Mouse (Mus musculus): Measurements from ENCODE around the gene Prkcsh. TPM values are rescaled to one million over a fixed set of nuclear protein-coding genes. Genes with fewer than 3 reads are reported as not detected.

The Prkcsh gene
- polyA plus RNA-seq (2014; fragmentation: Nextera tagmentation; extraction: Ambion mirVana): 93.8 and 95.8 TPM in 2 replicates

GRCm38 (mm10) chr9:22002194-22003162, at the start of gene Prkcsh, which contains the start of gene Ccdc151:
TSS of gene Prkcsh (plus strand) at chr9:22002806.
TSS of gene Ccdc151 (minus strand) at chr9:22002634.
- Histone ChIP-seq H3K4me1 (replicated peaks; ENCODE audit: control insufficient read depth, insufficient read depth, low read length) (peaks cover 10% of the 10 kb centered on the region), H3K9me3 (ENCODE audit: control insufficient read depth, low read length) (no peaks in the 10 kb centered on the region), H3K27me3 (replicated peaks; ENCODE audit: control insufficient read depth, insufficient read depth, low read length) (no peaks in the 10 kb centered on the region), H3K9ac (ENCODE audit: low read length) (peak within 1 kb of the TSS; percentile 63), H3K36me3 (ENCODE audit: control insufficient read depth, insufficient read depth, low read length) (peaks cover 33% of the 10 kb centered on the region), H3K4me3 (ENCODE audit: low read depth, low read length) (peak within 1 kb of the TSS; percentile 85), H3K4me2 (ENCODE audit: low read length) (peak within 1 kb of the TSS; percentile 85), H3K27ac (ENCODE audit: low read depth) (peak within 1 kb of the TSS; percentile 76)
- WGBS: 6% methylated on average over 57 of the region's 57 CpGs
- ATAC-seq (replicated peaks; ENCODE audit: low FRiP score, low TSS enrichment, low read depth) (peak; percentile 100), DNase-seq (ENCODE audit: low spot score) (peak; percentile 97)

- no peak overlapping the region for H3K4me2 ChIP-seq (ENCODE audit: low read length)
- no peaks in the 10 kb centered on the region; the same call in 1 of the 2 replicates for H3K4me1 ChIP-seq (replicated peaks; ENCODE audit: control insufficient read depth, insufficient read depth, low read length)
- no peaks in the 10 kb centered on the region for H3K27me3 ChIP-seq (replicated peaks; ENCODE audit: control insufficient read depth, insufficient read depth, low read length)
- ATAC-seq (replicated peaks; ENCODE audit: low FRiP score, low TSS enrichment, low read depth) (no peak), DNase-seq (ENCODE audit: low spot score) (no peak)
- H3K9me3 ChIP-seq (ENCODE audit: control insufficient read depth, low read length): no peaks in the 10 kb centered on the region
- no peak overlapping the region for H3K9ac ChIP-seq (ENCODE audit: low read length)
- H3K36me3 ChIP-seq (ENCODE audit: control insufficient read depth, insufficient read depth, low read length): no peaks in the 10 kb centered on the region
- H3K27ac ChIP-seq (ENCODE audit: low read depth): no peak overlapping the region
- no peak overlapping the region for H3K4me3 ChIP-seq (ENCODE audit: low read depth, low read length)
- 15% methylated on average over 3 of the region's 3 CpGs for WGBS
Observed at GRCm38 (mm10) chr9:21953600-21953999, 49.0 kb upstream of the Prkcsh start.

GRCm38 (mm10) chr9:21954635-21955034, 48.0 kb upstream of the Prkcsh start:
- Histone ChIP-seq H3K36me3 (ENCODE audit: control insufficient read depth, insufficient read depth, low read length) (no peaks in the 10 kb centered on the region), H3K4me1 (replicated peaks; ENCODE audit: control insufficient read depth, insufficient read depth, low read length) (no peaks in the 10 kb centered on the region; the same call in 1 of the 2 replicates), H3K27me3 (replicated peaks; ENCODE audit: control insufficient read depth, insufficient read depth, low read length) (peaks cover 3% of the 10 kb centered on the region), H3K9me3 (ENCODE audit: control insufficient read depth, low read length) (no peaks in the 10 kb centered on the region), H3K4me3 (ENCODE audit: low read depth, low read length) (no peak overlapping the region), H3K9ac (ENCODE audit: low read length) (no peak overlapping the region), H3K27ac (ENCODE audit: low read depth) (no peak overlapping the region), H3K4me2 (ENCODE audit: low read length) (peak overlapping the region; percentile 61; the same call in 1 of the 2 replicates)
- ATAC-seq (replicated peaks; ENCODE audit: low FRiP score, low TSS enrichment, low read depth) (no peak), DNase-seq (ENCODE audit: low spot score) (no peak)
- 70% methylated on average over 3 of the region's 3 CpGs for WGBS

DNA sequence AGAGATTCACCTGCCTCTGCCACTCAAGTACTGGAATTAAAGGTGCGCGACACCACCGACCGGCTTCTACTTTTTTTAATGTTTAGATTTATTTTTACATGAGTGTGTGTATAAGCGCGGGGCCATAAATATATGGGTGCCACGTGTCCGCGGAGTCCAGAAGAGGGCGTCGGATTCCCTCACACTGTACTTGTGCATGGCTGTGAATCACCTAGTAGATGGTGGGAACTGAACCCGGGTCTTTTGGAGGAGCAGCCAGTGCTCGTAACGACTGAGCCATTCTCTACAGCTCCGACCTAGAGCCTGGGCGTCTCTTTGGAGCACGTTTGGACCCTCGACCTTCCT, 47.4 kb upstream of the Prkcsh start:
- 2% methylated on average over 18 of the region's 18 CpGs for WGBS
- peak overlapping the region; percentile 79 for H3K9ac ChIP-seq (ENCODE audit: low read length)

GRCm38 (mm10) chr9:21955570-21956281, 46.9 kb upstream of the Prkcsh start, which contains the start of gene Swsap1:
TSS of gene Swsap1 (plus strand) at chr9:21955755.
- Histone ChIP-seq H3K4me3 (ENCODE audit: low read depth, low read length) (peak within 1 kb of the TSS; percentile 73), H3K4me2 (ENCODE audit: low read length) (peak within 1 kb of the TSS; percentile 71), H3K9ac (ENCODE audit: low read length) (peak within 1 kb of the TSS; percentile 79), H3K9me3 (ENCODE audit: control insufficient read depth, low read length) (no peaks in the 10 kb centered on the region), H3K27me3 (replicated peaks; ENCODE audit: control insufficient read depth, insufficient read depth, low read length) (peaks cover 13% of the 10 kb centered on the region), H3K36me3 (ENCODE audit: control insufficient read depth, insufficient read depth, low read length) (no peaks in the 10 kb centered on the region), H3K4me1 (replicated peaks; ENCODE audit: control insufficient read depth, insufficient read depth, low read length) (no peaks in the 10 kb centered on the region; the same call in 1 of the 2 replicates), H3K27ac (ENCODE audit: low read depth) (peak within 1 kb of the TSS; percentile 85)
- under 1% methylated on average over 50 of the region's 54 CpGs for WGBS
- ATAC-seq (replicated peaks; ENCODE audit: low FRiP score, low TSS enrichment, low read depth) (peak; percentile 99), DNase-seq (ENCODE audit: low spot score) (peak; percentile 99)

More for the DNA sequence above, 47.4 kb upstream of the Prkcsh start:
- H3K27me3 ChIP-seq (replicated peaks; ENCODE audit: control insufficient read depth, insufficient read depth, low read length): peaks cover 9% of the 10 kb centered on the region
- ATAC-seq (replicated peaks; ENCODE audit: low FRiP score, low TSS enrichment, low read depth): peak; percentile 65
- peak overlapping the region; percentile 85 for H3K27ac ChIP-seq (ENCODE audit: low read depth)
- H3K4me2 ChIP-seq (ENCODE audit: low read length): peak overlapping the region; percentile 61
- no peaks in the 10 kb centered on the region for H3K36me3 ChIP-seq (ENCODE audit: control insufficient read depth, insufficient read depth, low read length)
- peak overlapping the region; percentile 73 for H3K4me3 ChIP-seq (ENCODE audit: low read depth, low read length)
- no peak for DNase-seq (ENCODE audit: low spot score)
- H3K9me3 ChIP-seq (ENCODE audit: control insufficient read depth, low read length): no peaks in the 10 kb centered on the region
- no peaks in the 10 kb centered on the region; the same call in 1 of the 2 replicates for H3K4me1 ChIP-seq (replicated peaks; ENCODE audit: control insufficient read depth, insufficient read depth, low read length)

DNA sequence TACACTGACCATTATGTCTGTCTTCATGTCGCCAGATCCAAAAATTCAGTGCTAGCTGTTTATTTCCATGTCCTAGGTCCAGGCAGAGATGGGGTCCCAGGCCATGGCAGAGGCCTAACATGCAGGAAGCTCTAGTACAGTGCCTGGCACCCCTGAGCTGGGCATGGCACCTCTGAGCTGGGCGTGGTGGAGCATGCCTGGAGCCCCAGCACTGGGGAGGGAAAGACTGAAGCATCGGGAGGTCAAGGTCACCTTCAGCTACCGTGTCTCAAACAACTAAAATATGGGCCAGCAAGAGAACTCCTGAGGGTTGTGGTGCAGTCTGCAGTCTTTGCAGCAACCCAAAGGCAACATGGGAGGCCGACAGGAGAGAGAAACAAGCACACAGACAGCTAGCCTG, 44.2 kb upstream of the Prkcsh start:
- no peak overlapping the region for H3K4me3 ChIP-seq (ENCODE audit: low read depth, low read length)
- peaks cover 39% of the 10 kb centered on the region for H3K27me3 ChIP-seq (replicated peaks; ENCODE audit: control insufficient read depth, insufficient read depth, low read length)
- H3K9me3 ChIP-seq (ENCODE audit: control insufficient read depth, low read length): no peaks in the 10 kb centered on the region
- H3K27ac ChIP-seq (ENCODE audit: low read depth): no peak overlapping the region
- H3K36me3 ChIP-seq (ENCODE audit: control insufficient read depth, insufficient read depth, low read length): no peaks in the 10 kb centered on the region
- H3K4me1 ChIP-seq (replicated peaks; ENCODE audit: control insufficient read depth, insufficient read depth, low read length): peaks cover 12% of the 10 kb centered on the region; the same call in 1 of the 2 replicates
- H3K4me2 ChIP-seq (ENCODE audit: low read length): no peak overlapping the region
- H3K9ac ChIP-seq (ENCODE audit: low read length): no peak overlapping the region
- DNase-seq (ENCODE audit: low spot score): no peak
- 80% methylated on average over 5 of the region's 5 CpGs for WGBS
- ATAC-seq (replicated peaks; ENCODE audit: low FRiP score, low TSS enrichment, low read depth): no peak

- Histone ChIP-seq H3K9me3 (ENCODE audit: control insufficient read depth, low read length) (no peaks in the 10 kb centered on the region), H3K36me3 (ENCODE audit: control insufficient read depth, insufficient read depth, low read length) (no peaks in the 10 kb centered on the region), H3K27me3 (replicated peaks; ENCODE audit: control insufficient read depth, insufficient read depth, low read length) (peaks cover 43% of the 10 kb centered on the region), H3K9ac (ENCODE audit: low read length) (no peak overlapping the region), H3K27ac (ENCODE audit: low read depth) (no peak overlapping the region), H3K4me3 (ENCODE audit: low read depth, low read length) (no peak overlapping the region), H3K4me2 (ENCODE audit: low read length) (no peak overlapping the region), H3K4me1 (replicated peaks; ENCODE audit: control insufficient read depth, insufficient read depth, low read length) (peaks cover 15% of the 10 kb centered on the region; the same call in 1 of the 2 replicates)
- no peak for ATAC-seq (replicated peaks; ENCODE audit: low FRiP score, low TSS enrichment, low read depth)
- DNase-seq (ENCODE audit: low spot score): no peak
- WGBS: 88% methylated on average over 7 of the region's 7 CpGs
Observed at GRCm38 (mm10) chr9:21959244-21959643, 43.4 kb upstream of the Prkcsh start.

DNA sequence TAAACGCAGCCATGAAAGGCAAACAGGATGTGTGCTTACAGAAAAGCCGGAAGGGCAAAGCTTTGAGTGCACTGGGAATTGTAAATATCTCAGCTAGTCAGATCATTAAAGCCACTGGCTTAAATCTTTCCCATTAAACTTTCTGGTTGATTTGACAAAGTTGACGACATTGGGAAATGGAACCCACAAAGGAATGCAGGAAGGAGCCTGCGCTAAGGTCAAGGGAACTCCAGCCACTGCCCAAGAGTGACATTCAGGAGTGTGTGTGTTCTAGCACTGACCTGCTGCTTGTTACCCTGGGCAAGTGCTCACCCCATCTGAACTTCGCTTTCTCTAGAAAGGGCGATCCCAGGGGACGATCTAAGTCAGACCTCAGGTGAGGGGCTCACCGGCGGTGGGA, 42.5 kb upstream of the Prkcsh start:
- 0 out of 2 replicates have a peak overlapping the region, but pooled peaks have one; percentile 4 for H3K4me2 ChIP-seq (ENCODE audit: low read length)

More for the DNA sequence above, 42.5 kb upstream of the Prkcsh start:
- no peak overlapping the region for H3K9ac ChIP-seq (ENCODE audit: low read length)
- H3K9me3 ChIP-seq (ENCODE audit: control insufficient read depth, low read length): no peaks in the 10 kb centered on the region
- DNase-seq (ENCODE audit: low spot score): no peak
- no peak for ATAC-seq (replicated peaks; ENCODE audit: low FRiP score, low TSS enrichment, low read depth)
- no peaks in the 10 kb centered on the region for H3K36me3 ChIP-seq (ENCODE audit: control insufficient read depth, insufficient read depth, low read length)
- no peak overlapping the region for H3K27ac ChIP-seq (ENCODE audit: low read depth)
- H3K4me3 ChIP-seq (ENCODE audit: low read depth, low read length): no peak overlapping the region
- H3K27me3 ChIP-seq (replicated peaks; ENCODE audit: control insufficient read depth, insufficient read depth, low read length): peaks cover 43% of the 10 kb centered on the region
- 43% methylated on average over 9 of the region's 9 CpGs for WGBS
- peaks cover 15% of the 10 kb centered on the region; the same call in 1 of the 2 replicates for H3K4me1 ChIP-seq (replicated peaks; ENCODE audit: control insufficient read depth, insufficient read depth, low read length)

All from intestine, embryonic 14.5 days (tissue).